Mouse (Mus musculus) cerebellum, adult 2 months (tissue): ENCODE measurements around the gene Bace1.

Experiments used
- CTCF ChIP-seq: fragments of 200-500 bp; IDR thresholded peaks from 2 replicates; pipeline ENCODE4 v1.5.1; 2011; ENCODE audit warnings: low read depth, mild to moderate bottlenecking, control low read depth, low read length, moderate library complexity, borderline replicate concordance; ENCODE audit not compliant: insufficient read depth
- POLR2A ChIP-seq: fragments of 200-500 bp; IDR thresholded peaks from 2 replicates; pipeline ENCODE4 v1.6.1; 2011; ENCODE audit warnings: low read length, control low read depth, borderline replicate concordance; ENCODE audit not compliant: insufficient read depth

DNA sequence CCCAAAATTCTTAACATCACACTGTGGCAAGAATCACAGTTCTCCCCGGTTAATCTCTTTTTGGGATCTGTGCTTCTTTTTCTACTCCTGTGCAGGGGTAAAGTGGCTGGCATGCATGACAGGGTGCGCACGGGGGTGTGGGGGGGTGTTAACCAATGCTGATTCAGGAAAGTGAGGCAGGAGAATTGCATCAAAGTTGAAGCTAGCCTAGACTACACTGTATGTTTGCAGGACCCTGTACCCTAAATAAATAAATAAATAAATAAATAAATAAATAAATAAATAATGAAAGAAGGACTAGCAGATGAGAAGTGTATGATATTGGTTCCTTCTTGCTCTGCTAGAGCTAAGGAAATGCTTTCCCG lies 329 bp upstream of the Bace1 start:
- TF ChIP-seq CTCF = no peak
- no peak for TF ChIP-seq POLR2A
